In the genomic region with DNA sequence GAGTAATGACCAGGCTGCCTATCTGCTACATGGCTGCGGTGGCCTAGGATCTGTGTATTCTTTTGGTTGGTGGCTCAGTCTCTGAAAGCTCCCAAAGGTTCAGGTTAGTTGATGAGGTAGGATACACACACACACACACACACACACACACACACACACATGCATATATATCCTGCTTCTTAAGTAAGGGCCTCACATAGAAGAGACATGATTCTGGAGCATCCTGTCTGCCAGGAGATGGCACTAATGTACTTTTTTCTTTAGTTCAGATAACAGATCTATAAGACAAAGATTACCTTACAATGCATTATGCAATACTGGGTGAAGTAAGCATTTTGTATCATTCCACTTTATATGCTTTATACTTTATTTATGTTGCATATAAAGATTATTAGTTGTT, we compare ENCODE assay signal across 11 mouse cellular contexts.
A peak's percentile ranks its signal among the peaks of the same experiment; 100 is the strongest.
DNase-seq lines count a peak whose midpoint lies in the region; ATAC-seq lines count a peak whose summit lies in the region.
"Had no signal": no experiment of that assay in that cellular context is flagged by ENCODE, and none has a peak within 500 bp of the region (broad histone marks: within the 10 kb centered on the region; RNA-seq: fewer than 3 reads in every experiment).

No protein-coding gene starts in this region.

- H3K27me3 ChIP-seq in forebrain, embryonic 15.5 days = no peaks in the 10 kb centered on the region
- H3K27me3 ChIP-seq in neural tube, embryonic 14.5 days (ENCODE audit: control insufficient read depth, insufficient read depth, low read length) = no peaks in the 10 kb centered on the region
- H3K27me3 ChIP-seq: heart, embryonic 12.5 days had no signal

- no peak overlapping the region for H3K4me2 ChIP-seq in forebrain, embryonic 15.5 days (replicated peaks)
- H3K4me2 ChIP-seq in neural tube, embryonic 14.5 days (ENCODE audit: low read depth, low read length) = no peak overlapping the region
- H3K4me2 ChIP-seq: heart, embryonic 12.5 days had no signal

- no peaks in the 10 kb centered on the region for H3K4me1 ChIP-seq in forebrain, embryonic 15.5 days
- H3K4me1 ChIP-seq in neural tube, embryonic 14.5 days (ENCODE audit: control insufficient read depth, insufficient read depth, low read length) = no peaks in the 10 kb centered on the region
- H3K4me1 ChIP-seq: heart, embryonic 12.5 days had no signal

- peak; percentile 10 for DNase-seq in left cerebral cortex, adult 11 months (ENCODE audit: low spot score)
- DNase-seq in left cerebral cortex, adult 8-10 months (ENCODE audit: low spot score in 2 of 2) = no peak
- peak; percentile 23 to 45 for DNase-seq in cerebellum, adult 18-20 months
- no peak for DNase-seq in urinary bladder, postnatal 14 days (ENCODE audit: low spot score)
- DNase-seq in gastrocnemius, adult 18-20 months (ENCODE audit: low spot score) = no peak
- DNase-seq: kidney, postnatal 36 days; thymus, adult 2 months had no signal

- peak; percentile 80 for ATAC-seq in forebrain, embryonic 15.5 days (replicated peaks)
- ATAC-seq in neural tube, embryonic 14.5 days (ENCODE audit: low read depth) = peak; percentile 71; the same call in 1 of the 2 replicates

- no peak overlapping the region for H3K4me3 ChIP-seq in forebrain, embryonic 15.5 days
- H3K4me3 ChIP-seq in neural tube, embryonic 14.5 days (ENCODE audit: low read depth, low read length) = no peak overlapping the region
- H3K4me3 ChIP-seq: heart, embryonic 12.5 days had no signal

- no peaks in the 10 kb centered on the region for H3K9me3 ChIP-seq in forebrain, embryonic 15.5 days
- H3K9me3 ChIP-seq in neural tube, embryonic 14.5 days (ENCODE audit: control insufficient read depth, low read length) = no peaks in the 10 kb centered on the region
- H3K9me3 ChIP-seq: heart, embryonic 12.5 days had no signal

- H3K36me3 ChIP-seq in forebrain, embryonic 15.5 days = no peaks in the 10 kb centered on the region
- H3K36me3 ChIP-seq in neural tube, embryonic 14.5 days (ENCODE audit: control insufficient read depth, insufficient read depth, low read length) = no peaks in the 10 kb centered on the region
- H3K36me3 ChIP-seq: heart, embryonic 12.5 days had no signal

- no peak overlapping the region for H3K27ac ChIP-seq in forebrain, embryonic 15.5 days (replicated peaks)
- no peak overlapping the region for H3K27ac ChIP-seq in neural tube, embryonic 14.5 days (ENCODE audit: low read depth, low read length)
- H3K27ac ChIP-seq: macrophage had no signal

- H3K9ac ChIP-seq in forebrain, embryonic 15.5 days (replicated peaks) = no peak overlapping the region
- no peak overlapping the region for H3K9ac ChIP-seq in neural tube, embryonic 14.5 days (replicated peaks; ENCODE audit: low read depth, low read length)
- H3K9ac ChIP-seq: heart, embryonic 12.5 days had no signal

- WGBS in forebrain, embryonic 15.5 days = 93% methylated on average over 1 of the region's 1 CpGs
- WGBS in neural tube, embryonic 14.5 days = 96% methylated on average over 1 of the region's 1 CpGs

Comparison
In these comparisons a context has a peak if more than half of its experiments do, and no peak if none do; other contexts are left out.
1. DNase-seq: peak in left cerebral cortex, adult 11 months (single experiment) and cerebellum, adult 18-20 months (2 of 2); none in left cerebral cortex, adult 8-10 months (0 of 2), urinary bladder, postnatal 14 days (single experiment) and gastrocnemius, adult 18-20 months (single experiment).